Mouse (Mus musculus): ENCODE measurements at regions not wholly inside any gene's neighbourhood (a gene's known extent, or its start where the extent isn't known, plus 50 kb on each side); places are given as distances from the start of the nearest gene placed in this dataset.

GRCm38 (mm10) chr2:116236731-116237130 lies 171.1 kb upstream of the Meis2 start:
- H3K9me3 ChIP-seq (ENCODE audit: control insufficient read depth, low read length): no peaks in the 10 kb centered on the region
- ATAC-seq (ENCODE audit: low FRiP score): no peak
- H3K4me1 ChIP-seq (ENCODE audit: control insufficient read depth, insufficient read depth, low read length): no peaks in the 10 kb centered on the region

DNA sequence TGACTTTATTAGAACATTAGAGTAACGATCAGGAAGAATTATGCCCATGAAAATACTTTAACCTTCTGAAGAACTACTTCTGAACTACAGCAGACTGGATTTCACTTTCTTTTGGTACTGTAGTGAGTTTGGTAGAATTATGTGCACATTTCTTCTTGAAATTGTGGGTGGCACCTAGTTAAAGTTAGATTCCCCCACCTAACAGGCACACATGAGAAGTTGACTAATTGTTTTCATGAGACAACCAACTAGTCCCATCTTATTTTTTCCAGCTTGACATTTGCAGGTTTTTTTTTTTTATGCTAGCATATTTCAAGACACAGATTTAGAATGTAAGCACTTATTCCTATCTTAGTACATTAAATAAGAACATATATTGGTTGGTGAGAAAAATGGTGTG lies 167.2 kb upstream of the Meis2 start:
- H3K27ac ChIP-seq (ENCODE audit: low read depth, low read length): no peak overlapping the region
- WGBS: 88% methylated on average over 1 of the region's 1 CpGs
- no peaks in the 10 kb centered on the region for H3K4me1 ChIP-seq (ENCODE audit: control insufficient read depth, insufficient read depth, low read length)
- DNase-seq (ENCODE audit: low spot score, missing footprints) (no peak), ATAC-seq (ENCODE audit: low FRiP score) (no peak)
- no peaks in the 10 kb centered on the region for H3K9me3 ChIP-seq (ENCODE audit: control insufficient read depth, low read length)
- no peaks in the 10 kb centered on the region for H3K27me3 ChIP-seq (ENCODE audit: control insufficient read depth, insufficient read depth, low read length)
- no peaks in the 10 kb centered on the region for H3K36me3 ChIP-seq (ENCODE audit: control insufficient read depth, insufficient read depth, low read length)
- no peak overlapping the region for H3K9ac ChIP-seq (ENCODE audit: low read length)
- H3K4me2 ChIP-seq: no peak overlapping the region
- no peak overlapping the region for H3K4me3 ChIP-seq (ENCODE audit: low read depth, low read length)

More at GRCm38 (mm10) chr2:116236731-116237130, 171.1 kb upstream of the Meis2 start:
- H3K9ac ChIP-seq (ENCODE audit: low read length): no peak overlapping the region
- no peak for DNase-seq (ENCODE audit: low spot score, missing footprints)
- no peaks in the 10 kb centered on the region for H3K27me3 ChIP-seq (ENCODE audit: control insufficient read depth, insufficient read depth, low read length)
- H3K36me3 ChIP-seq (ENCODE audit: control insufficient read depth, insufficient read depth, low read length): no peaks in the 10 kb centered on the region
- H3K4me2 ChIP-seq: no peak overlapping the region
- H3K27ac ChIP-seq (ENCODE audit: low read depth, low read length): no peak overlapping the region
- H3K4me3 ChIP-seq (ENCODE audit: low read depth, low read length): no peak overlapping the region

DNA sequence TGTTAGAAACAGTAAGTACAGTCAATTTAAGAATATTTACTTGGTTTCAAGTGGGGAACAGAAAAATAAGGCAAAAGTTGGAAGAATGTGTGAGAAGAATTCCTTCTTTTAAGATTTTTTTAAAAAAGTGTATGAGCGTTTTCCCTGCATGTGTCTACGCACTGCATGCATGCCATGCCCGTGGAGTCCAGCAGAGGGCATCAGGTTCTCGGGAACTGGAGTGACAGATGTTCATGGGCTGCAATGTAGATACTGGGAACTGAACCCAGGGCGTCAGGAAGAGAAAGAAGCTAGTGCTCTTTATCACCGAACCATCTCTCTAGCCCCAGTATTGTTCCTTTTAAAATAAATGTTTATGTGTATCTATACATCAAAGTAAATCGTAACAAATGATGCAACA lies 150.8 kb upstream of the Meis2 start:
- no peaks in the 10 kb centered on the region for H3K27me3 ChIP-seq (ENCODE audit: control insufficient read depth, insufficient read depth, low read length)
- no peaks in the 10 kb centered on the region for H3K4me1 ChIP-seq (ENCODE audit: control insufficient read depth, insufficient read depth, low read length)
- DNase-seq (ENCODE audit: low spot score, missing footprints) (no peak), ATAC-seq (ENCODE audit: low FRiP score) (no peak)
- no peak overlapping the region for H3K27ac ChIP-seq (ENCODE audit: low read depth, low read length)
- no peaks in the 10 kb centered on the region for H3K9me3 ChIP-seq (ENCODE audit: control insufficient read depth, low read length)
- H3K4me2 ChIP-seq: no peak overlapping the region
- 79% methylated on average over 7 of the region's 7 CpGs for WGBS
- H3K4me3 ChIP-seq (ENCODE audit: low read depth, low read length): no peak overlapping the region
- no peaks in the 10 kb centered on the region for H3K36me3 ChIP-seq (ENCODE audit: control insufficient read depth, insufficient read depth, low read length)
- H3K9ac ChIP-seq (ENCODE audit: low read length): no peak overlapping the region

GRCm38 (mm10) chr2:116201248-116202223 lies 135.9 kb upstream of the Meis2 start:
- no peak overlapping the region for H3K27ac ChIP-seq (ENCODE audit: low read depth, low read length)
- no peak for DNase-seq (ENCODE audit: low spot score, missing footprints)
- H3K9ac ChIP-seq (ENCODE audit: low read length): no peak overlapping the region

DNA sequence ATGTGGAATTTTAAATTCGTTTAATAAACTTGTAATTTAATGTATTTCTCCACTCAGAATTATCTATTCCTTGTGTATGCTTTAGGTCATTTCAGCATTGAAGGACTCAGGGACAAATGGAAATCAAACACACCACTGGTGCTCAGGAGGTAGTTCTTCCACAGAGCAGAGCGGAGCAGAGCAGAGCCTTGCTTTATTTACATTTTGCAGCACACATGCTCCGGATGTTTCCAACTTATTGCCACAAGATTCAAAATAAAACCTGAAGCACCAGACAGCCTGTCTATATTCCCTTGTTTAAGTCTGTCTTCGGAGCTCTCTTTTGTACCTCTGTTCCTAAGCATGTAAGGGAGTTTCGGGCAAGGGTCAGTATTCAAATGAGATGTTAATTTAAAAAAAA lies 135.2 kb upstream of the Meis2 start:
- whole genome bisulfite sequencing: 76% methylated on average over 5 of the region's 5 CpGs
- H3K4me2 ChIP-seq: no peak overlapping the region
- H3K36me3 ChIP-seq (ENCODE audit: control insufficient read depth, insufficient read depth, low read length): no peaks in the 10 kb centered on the region
- no peak overlapping the region for H3K27ac ChIP-seq (ENCODE audit: low read depth, low read length)
- no peak for DNase-seq (ENCODE audit: low spot score, missing footprints)
- H3K9ac ChIP-seq (ENCODE audit: low read length): no peak overlapping the region
- no peaks in the 10 kb centered on the region for H3K9me3 ChIP-seq (ENCODE audit: control insufficient read depth, low read length)
- no peaks in the 10 kb centered on the region for H3K27me3 ChIP-seq (ENCODE audit: control insufficient read depth, insufficient read depth, low read length)
- H3K4me1 ChIP-seq (ENCODE audit: control insufficient read depth, insufficient read depth, low read length): no peaks in the 10 kb centered on the region
- H3K4me3 ChIP-seq (ENCODE audit: low read depth, low read length): no peak overlapping the region
- ATAC-seq (ENCODE audit: low FRiP score): no peak

More at GRCm38 (mm10) chr2:116201248-116202223, 135.9 kb upstream of the Meis2 start:
- WGBS: 84% methylated on average over 14 of the region's 14 CpGs
- Histone ChIP-seq H3K4me3 (ENCODE audit: low read depth, low read length) (no peak overlapping the region), H3K9me3 (ENCODE audit: control insufficient read depth, low read length) (no peaks in the 10 kb centered on the region), H3K27me3 (ENCODE audit: control insufficient read depth, insufficient read depth, low read length) (no peaks in the 10 kb centered on the region), H3K4me1 (ENCODE audit: control insufficient read depth, insufficient read depth, low read length) (no peaks in the 10 kb centered on the region), H3K4me2 (no peak overlapping the region), H3K36me3 (ENCODE audit: control insufficient read depth, insufficient read depth, low read length) (no peaks in the 10 kb centered on the region)
- peak; percentile 64; the same call in 1 of the 2 replicates for ATAC-seq (ENCODE audit: low FRiP score)

DNA sequence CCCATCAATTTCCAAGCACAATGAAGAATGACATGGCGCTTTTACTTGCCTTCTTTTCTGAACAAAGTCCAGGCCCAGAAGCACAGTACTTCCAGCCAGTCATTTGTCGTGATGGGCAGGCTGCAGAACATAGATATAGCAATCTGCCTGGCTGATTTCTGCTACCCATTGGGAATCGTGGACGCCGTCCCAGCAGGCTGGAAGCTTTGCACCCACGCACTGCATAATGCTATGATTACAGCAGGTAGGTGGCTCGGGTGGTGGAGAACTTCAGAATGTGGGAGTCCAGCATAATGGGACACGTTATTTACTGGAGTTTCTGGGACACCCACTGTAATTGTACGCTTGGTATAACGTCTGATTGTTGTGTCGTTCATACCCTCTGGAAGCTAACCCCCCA lies 116.2 kb upstream of the Meis2 start:
- DNase-seq (ENCODE audit: low spot score, missing footprints): no peak
- H3K9ac ChIP-seq (ENCODE audit: low read length): no peak overlapping the region
- H3K27me3 ChIP-seq (ENCODE audit: control insufficient read depth, insufficient read depth, low read length): no peaks in the 10 kb centered on the region
- no peak overlapping the region for H3K4me3 ChIP-seq (ENCODE audit: low read depth, low read length)
- H3K4me2 ChIP-seq: no peak overlapping the region
- no peak overlapping the region for H3K27ac ChIP-seq (ENCODE audit: low read depth, low read length)
- no peaks in the 10 kb centered on the region for H3K9me3 ChIP-seq (ENCODE audit: control insufficient read depth, low read length)
- whole genome bisulfite sequencing: 87% methylated on average over 11 of the region's 11 CpGs
- no peak for ATAC-seq (ENCODE audit: low FRiP score)
- H3K36me3 ChIP-seq (ENCODE audit: control insufficient read depth, insufficient read depth, low read length): no peaks in the 10 kb centered on the region
- no peaks in the 10 kb centered on the region for H3K4me1 ChIP-seq (ENCODE audit: control insufficient read depth, insufficient read depth, low read length)

DNA sequence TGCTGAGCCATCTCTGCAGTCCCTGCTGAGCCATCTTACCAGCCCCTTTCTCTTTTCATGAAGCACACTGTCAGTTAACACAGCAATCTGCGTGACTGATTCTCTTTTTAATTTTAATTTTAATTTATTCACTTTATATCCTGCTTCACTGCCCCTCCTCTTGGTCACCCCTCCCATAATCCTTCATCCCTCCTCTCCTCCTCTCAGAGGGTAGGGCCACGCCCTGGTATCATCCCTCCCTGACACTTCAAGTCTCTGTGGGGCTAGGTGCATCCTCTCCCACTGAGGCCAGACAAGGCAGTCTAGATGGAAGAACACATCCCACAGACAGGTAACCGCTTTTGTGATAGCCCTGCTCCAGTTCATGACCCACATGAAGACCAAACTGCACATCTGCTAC lies 111.5 kb upstream of the Meis2 start:
- Histone ChIP-seq H3K36me3 (ENCODE audit: control insufficient read depth, insufficient read depth, low read length) (no peaks in the 10 kb centered on the region), H3K4me2 (no peak overlapping the region), H3K27ac (ENCODE audit: low read depth, low read length) (no peak overlapping the region), H3K9me3 (ENCODE audit: control insufficient read depth, low read length) (no peaks in the 10 kb centered on the region), H3K9ac (ENCODE audit: low read length) (no peak overlapping the region), H3K4me3 (ENCODE audit: low read depth, low read length) (no peak overlapping the region), H3K4me1 (ENCODE audit: control insufficient read depth, insufficient read depth, low read length) (no peaks in the 10 kb centered on the region), H3K27me3 (ENCODE audit: control insufficient read depth, insufficient read depth, low read length) (no peaks in the 10 kb centered on the region)
- WGBS: 88% methylated on average over 3 of the region's 3 CpGs
- DNase-seq (ENCODE audit: low spot score, missing footprints) (no peak), ATAC-seq (ENCODE audit: low FRiP score) (no peak)

- Histone ChIP-seq H3K9ac (ENCODE audit: low read length) (no peak overlapping the region), H3K36me3 (ENCODE audit: control insufficient read depth, insufficient read depth, low read length) (no peaks in the 10 kb centered on the region), H3K4me2 (no peak overlapping the region), H3K9me3 (ENCODE audit: control insufficient read depth, low read length) (no peaks in the 10 kb centered on the region), H3K4me3 (ENCODE audit: low read depth, low read length) (no peak overlapping the region), H3K27ac (ENCODE audit: low read depth, low read length) (no peak overlapping the region), H3K4me1 (ENCODE audit: control insufficient read depth, insufficient read depth, low read length) (no peaks in the 10 kb centered on the region), H3K27me3 (ENCODE audit: control insufficient read depth, insufficient read depth, low read length) (no peaks in the 10 kb centered on the region)
- 93% methylated on average over 16 of the region's 16 CpGs for WGBS
- DNase-seq (ENCODE audit: low spot score, missing footprints): no peak
- peak; percentile 35; the same call in 1 of the 2 replicates for ATAC-seq (ENCODE audit: low FRiP score)
Observed at GRCm38 (mm10) chr2:116165871-116166770, 100.5 kb upstream of the Meis2 start.
